Mouse (Mus musculus): Measurements from ENCODE around the gene Sptb.

- no peak for TF ChIP-seq MAX (IDR thresholded peaks at IDR 0.05; ENCODE audit: low read depth)
- no peak for TF ChIP-seq MYOD1 (IDR thresholded peaks at IDR 0.05; ENCODE audit: control insufficient read depth in 1 of 3, insufficient read length in 2 of 3, low read depth in 2 of 3)
- no peak for TF ChIP-seq USF1 (IDR thresholded peaks at IDR 0.05; ENCODE audit: low read depth)
Measured at GRCm38 (mm10) chr12:76695773-76696172, 14.6 kb downstream of the Sptb start.
